Mouse (Mus musculus) E14TG2a.4 (cell line): Measurements from ENCODE around the gene Sohlh2.

Experiments
- CTCF ChIP-seq: conservative IDR thresholded peaks from 2 replicates; pipeline ENCODE4 v1.5.1; 2014; ENCODE audit warnings: low read length
- NANOG ChIP-seq: IDR thresholded peaks from 2 replicates; pipeline ENCODE4 v1.6.1; 2014; ENCODE audit warnings: borderline replicate concordance, low read length, mixed read lengths

DNA sequence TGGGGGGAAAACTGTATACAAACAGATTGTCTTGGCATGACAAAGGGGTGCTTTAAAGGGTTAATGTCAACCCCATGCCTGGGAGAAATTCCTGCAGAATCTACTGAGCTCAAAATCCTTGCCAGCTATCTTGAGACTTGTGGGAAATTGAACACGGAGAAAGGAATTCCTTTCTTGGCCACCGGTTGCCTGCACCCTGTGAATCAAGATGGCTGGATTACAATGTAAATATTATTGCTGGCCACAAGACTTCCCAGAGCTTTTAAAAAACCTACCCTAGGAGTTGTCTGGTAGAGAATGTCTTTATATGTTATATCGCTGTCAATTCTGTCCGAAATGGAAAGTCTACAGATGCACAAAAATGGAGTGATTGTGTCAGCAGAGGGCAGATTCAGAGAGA, 32.0 kb downstream of the Sohlh2 start:
- no peak for TF ChIP-seq CTCF
- no peak for TF ChIP-seq NANOG
